Mouse (Mus musculus): ENCODE measurements around the gene Mybpc1. TPM values are rescaled to one million over a fixed set of nuclear protein-coding genes. Genes with fewer than 3 reads are reported as not detected.
"Not testable (repeated sequence)": the region's sequence is repeated elsewhere in the genome, so short reads cannot be mapped to it uniquely, and the experiment has no call there.

The Mybpc1 gene
- total RNA-seq, 2 experiments from 2014 or later: 43.0 to 253 TPM

DNA sequence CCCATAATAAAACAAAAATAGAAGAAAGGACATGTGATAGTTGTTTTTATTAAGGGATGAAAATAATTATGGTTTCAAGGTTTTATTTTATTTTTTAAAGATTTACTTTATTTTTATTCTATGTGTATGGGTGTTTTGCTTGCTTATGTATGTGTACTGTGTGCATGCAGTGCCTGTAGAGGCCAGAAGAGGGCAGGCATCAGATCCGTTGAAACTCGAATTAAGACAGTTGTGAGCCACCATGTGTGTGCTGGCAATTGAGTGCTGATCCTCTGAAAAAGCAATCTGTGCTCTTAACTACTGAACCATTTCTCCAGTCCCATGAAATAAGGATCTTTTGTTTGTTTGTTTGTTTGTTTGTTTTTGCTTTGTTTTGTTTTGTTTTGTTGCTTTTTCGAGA is 54.7 kb downstream of the Mybpc1 start:
- no peak for DNase-seq

DNA sequence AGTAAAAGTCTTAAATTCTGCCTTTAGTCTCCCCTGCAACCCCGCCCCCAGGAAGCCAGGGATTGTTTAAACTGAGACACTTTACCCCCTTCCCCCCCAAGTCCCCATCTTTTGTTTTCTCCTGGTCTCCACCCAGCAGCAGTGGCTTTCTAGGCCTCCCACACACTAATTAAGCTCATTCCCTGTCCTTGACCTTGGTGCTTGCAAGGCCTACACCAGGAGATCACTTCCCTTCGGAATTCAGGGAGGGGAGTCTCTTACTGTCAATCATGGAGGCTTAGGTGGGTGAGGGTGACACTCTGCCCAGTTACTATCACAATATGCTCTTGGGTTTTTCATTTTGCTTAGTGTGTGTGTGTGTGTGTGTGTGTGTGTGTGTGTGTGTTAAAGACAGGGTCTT is 57.3 kb downstream of the Mybpc1 start:
- no peak for DNase-seq

DNA sequence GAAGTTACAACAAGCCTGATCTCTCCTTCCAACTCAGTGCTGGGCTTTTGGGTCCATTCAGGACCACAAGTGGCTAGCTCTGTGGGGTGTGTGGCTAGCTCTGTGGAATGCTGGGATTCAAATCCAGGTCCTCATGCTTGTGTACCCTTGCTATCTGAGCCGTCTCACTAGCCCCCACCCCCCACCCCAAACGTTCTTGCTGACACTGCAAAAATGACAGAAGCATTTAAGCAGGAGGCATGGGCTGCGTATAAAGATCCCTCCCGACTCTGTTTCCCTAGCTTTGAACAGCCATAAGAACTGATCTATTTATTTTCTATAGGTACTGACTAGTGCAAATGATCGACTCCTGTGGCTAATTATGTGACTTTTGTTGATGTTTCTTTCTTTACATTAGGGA is 74.3 kb downstream of the Mybpc1 start:
- no peak for DNase-seq

DNA sequence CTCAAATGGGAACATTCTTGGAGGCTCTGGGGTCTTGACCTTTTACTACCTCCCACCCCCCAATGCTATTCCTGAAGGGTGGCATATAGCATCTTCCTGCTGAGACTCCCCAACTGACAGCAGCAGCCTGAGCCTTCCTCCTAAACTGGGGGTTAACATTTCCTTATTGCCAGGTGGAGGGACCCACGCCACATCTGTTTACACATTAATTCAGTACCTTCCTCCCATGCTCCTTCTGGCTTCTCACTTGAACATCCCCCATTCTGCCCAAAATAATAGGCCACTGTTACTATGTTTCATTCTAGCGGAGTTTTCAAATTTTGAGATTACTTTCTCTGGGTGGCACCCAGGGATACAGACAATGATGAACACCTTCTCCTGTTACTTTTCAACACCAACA is 80.9 kb downstream of the Mybpc1 start:
- no peak for DNase-seq

DNA sequence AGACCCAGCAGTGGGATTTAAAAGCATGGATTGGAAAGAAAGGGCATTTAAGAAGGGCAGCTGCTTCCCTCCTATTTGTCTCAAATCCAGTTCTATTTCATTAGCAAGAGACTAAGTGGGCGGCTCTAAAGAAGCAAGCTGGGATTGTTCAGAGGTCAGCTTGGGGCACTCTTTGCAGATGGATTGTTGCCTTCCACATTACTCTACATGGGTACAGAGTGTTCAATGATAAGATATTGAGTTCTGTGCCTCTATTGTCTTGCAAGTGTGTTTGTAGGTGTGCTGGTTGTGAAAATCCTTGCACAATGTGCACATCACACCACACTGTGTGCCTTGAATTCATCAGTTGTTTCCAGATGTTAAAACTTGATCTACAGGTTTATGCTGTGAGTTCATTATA is 81.7 kb downstream of the Mybpc1 start:
- no peak for DNase-seq

DNA sequence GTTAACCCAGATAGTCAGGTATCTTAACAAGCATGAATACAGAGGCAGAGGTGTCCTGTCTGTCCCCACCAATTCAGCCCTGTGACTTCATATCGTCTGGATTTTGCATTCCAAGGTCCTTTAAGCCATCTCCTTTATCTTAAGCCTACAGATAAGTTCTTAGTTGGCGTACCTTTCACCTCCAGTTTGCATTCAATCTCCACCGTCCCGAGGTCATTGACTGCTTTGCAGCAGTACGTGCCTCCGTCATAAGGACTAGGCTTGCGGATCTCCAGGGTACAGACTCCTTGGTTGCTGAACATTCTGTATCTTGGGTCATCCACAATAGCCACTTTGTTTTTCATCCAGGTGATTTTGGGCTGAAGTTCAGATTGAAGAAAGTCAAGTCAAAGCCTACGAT is 82.2 kb downstream of the Mybpc1 start:
- DNase-seq: no peak

DNA sequence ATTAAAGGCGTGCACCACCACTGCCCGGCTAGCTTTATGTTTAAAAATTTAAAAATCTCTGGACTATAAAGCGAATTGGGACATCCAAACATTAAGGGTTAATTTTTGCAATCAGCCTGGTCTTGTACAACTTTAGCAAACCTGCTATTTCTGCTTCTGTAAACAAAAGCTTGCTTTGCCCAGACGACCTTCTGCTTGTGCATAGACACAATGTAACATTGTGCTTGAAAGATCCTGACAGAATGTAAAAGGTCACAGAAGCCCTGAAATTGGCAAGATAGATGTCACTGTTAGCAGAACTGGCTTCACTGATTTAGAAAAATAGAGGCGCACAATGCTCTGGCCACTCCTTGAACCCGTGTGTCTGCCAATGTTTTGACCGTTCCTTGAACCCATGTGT is 89.9 kb downstream of the Mybpc1 start:
- not testable (repeated sequence) for DNase-seq

DNA sequence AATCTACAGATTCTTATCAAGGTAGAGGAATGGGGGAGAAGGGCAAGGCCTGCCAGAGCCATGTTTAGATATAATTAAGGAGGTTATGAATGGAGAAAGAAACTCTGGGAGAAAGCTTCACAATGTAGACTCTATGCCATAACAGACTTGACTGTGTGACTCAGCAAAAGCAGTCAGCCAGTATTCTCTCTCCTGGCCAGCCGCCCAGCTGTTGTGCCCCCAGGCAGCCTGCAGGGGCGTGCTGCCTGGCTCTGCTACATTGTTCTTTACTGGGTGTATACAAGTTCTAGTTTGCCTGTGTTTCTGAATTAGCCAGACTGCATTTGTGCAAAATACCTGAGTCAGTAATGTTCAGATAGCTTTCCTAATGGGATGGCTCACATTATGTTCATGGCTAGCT is 90.5 kb downstream of the Mybpc1 start:
- DNase-seq: peak; percentile 87

DNA sequence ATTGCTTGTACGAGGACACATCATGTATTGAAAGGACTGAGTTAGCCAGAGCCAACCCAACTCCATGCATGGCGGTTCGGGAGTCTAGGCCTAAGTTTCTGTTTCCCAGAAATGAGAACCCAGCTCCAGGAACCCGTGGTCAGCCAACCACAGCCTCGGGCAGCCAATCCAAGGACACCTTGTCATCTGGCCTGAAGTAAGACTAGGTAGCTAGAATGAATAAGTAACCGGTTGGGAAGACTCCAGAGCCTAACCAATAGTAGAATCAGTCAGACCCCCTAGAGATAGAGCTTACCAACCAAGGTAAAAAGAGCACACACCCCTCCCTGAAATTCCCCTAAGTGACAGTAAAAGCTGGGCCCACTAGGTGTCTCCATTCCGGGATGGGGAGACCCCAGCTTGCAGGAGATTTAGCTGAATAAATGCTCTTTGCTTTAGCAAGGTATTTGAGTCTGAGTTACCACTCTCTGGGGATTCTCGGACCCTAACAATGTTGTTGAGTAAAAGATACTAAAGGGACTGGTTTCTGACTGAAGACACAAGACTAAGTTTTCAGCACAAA is 91.3 kb downstream of the Mybpc1 start:
- no peak for DNase-seq

DNA sequence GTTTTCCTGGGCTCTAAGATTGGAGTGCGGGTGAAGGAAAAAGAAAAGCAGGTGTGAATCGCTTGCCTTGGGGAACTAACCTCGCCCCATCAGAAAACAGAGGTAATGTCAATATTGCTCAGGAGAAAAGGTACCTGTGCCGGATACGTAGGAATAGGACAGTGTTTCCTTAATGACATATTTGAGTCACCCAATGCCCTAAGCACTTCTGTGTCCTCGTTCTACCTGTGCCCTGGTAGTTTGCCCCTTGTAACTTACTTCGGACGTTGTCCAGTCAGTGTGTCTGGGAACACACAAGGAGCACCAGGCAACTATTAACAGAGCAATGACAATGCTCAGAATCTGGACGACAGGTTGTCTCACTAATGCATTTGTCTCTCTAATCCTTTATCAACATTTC is 93.6 kb downstream of the Mybpc1 start:
- no peak for DNase-seq

DNA sequence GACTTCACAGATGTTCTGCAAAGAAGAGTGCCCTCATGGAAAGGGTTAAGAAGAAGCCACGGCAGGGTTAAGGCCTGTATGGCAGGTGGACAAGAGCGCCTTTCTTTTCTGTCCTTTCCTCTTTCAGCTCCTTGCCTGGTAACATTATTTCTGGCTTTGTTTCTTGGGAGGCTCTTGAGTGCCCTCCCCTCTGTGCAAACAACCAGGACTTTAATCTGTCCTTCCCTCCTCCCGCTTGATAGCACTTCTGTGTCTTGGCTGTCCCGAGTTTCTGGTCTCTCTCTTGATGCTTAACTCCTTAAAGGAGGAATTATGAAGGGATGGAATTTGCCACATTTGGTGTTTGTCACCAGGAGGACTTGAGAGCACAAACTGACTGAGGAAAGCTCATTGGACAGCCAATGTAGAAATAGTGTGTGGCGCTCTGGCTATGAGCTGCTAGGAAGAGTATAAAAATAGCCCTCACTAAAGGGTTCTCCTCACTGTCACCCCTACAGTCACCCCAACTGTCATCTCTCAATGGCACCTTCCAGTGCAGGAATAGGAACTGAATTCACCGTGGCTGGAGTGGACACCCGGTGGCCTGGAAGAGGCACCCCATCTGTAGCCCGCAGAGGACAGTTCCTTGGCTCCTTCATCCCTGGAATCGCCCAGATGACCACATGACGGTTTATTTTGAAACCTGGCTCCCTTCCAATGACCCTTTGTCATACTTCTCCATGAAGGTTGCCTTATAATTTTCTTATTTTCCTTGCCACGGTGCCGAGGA is 94.3 kb downstream of the Mybpc1 start:
- peak; percentile 76 for DNase-seq

DNA sequence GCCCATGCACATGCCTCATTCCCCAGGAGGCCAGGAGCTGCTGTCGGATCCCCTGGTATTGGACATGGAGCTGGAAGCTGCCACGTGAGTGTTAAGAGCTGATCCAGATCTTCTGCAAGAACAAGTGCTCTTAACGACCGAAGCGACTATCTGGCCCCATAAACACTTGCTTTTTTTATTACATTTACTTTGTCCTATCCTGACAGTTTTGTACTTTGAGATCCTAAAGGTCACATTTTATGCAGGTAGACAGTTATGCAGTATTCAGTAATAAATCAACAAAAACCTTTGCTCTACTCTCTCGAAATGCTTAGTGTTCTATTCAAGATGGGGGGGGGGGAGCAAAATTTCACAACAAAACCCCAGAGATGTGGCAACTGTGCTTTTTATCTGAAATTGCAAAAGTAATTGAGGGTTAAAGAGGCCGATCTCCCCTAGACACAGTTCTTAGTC is 97.2 kb downstream of the Mybpc1 start:
- peak; percentile 44 for DNase-seq

DNA sequence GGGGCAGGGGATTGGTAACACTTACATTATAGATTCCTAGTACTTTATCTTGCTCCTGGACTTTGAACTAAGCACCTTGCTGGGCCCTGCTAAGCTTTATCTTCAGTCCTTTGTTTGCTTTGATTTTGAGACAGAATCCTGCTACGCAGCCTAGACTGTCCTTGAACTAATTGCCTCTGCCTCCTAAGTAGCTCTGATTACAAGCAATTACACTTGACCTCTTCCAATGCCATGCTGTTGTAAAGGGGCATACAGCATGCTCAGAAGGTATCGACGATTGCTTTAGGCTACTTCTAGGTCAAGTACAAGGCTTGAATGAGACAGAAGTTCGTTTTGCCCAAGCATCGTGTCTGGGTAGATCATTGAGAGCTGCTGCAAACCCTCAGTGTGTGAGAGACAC is 99.7 kb downstream of the Mybpc1 start:
- no peak for DNase-seq

DNA sequence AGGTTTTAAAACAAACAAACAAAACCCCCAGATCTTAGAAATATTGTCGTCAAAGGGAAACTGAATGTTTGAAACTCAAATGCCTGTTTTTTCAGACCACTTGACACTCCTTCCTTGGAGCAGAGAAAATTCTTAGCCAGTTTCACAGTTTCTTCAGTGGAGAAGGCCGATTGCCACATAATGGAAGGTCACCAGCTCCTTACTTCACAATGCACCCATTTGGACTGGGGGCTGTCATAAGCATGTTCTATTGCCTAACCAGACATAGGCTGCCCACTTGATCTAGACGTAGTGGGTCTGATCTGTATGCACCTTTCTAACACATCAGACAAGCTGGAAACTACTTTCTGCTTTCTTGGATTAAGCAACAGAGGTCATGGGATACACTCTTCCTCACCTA is 100.5 kb downstream of the Mybpc1 start:
- peak; percentile 39 for DNase-seq

DNA sequence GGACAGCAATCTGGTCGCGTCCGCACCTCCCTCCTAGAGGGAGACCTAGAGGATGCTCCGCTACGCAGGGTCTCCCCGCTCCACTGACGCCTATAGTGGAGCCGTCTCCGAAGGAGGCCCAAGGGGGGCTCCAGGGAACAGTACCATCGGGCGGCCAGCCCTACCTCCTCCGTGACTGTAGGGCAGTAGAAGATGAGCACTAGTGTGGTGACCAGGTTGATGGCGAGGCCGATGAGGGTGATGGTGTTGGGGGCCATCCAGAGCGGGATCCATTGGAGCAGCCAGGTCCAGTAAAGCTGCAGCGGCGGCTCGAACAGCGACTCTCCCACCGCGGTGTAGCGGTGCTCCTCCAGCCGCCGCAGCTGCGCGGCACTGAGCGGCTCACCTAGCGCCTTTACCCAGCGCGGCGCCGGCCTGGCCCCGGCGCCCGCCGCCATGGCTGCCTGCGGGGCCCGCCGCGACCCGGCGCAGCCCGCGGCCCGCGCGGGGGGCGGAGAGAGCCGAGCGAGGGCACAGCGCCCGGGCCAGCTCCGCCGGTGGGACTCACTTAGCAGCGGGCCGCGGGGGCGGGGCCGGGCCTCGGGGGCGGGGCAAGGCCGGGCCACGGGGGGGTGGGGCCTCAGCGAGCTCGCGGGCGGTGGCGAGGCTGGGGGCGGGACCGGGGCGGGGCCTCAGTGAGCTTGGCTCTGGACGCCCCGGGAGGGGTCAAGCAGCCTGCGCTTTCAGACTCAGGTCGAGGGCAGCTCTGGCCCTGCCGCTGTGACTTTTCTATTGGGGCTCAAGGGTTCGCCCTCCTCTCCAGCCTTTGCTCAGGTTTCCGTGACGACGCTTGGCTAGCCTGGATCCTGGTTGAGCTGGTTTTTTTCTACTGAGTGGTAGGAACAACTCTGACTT is 101.3 kb downstream of the Mybpc1 start, which contains the start of gene Chpt1:
TSS of gene Chpt1 (minus strand) at position 653 of the 894 bp plus-strand sequence.
- peak; percentile 97 for DNase-seq

DNA sequence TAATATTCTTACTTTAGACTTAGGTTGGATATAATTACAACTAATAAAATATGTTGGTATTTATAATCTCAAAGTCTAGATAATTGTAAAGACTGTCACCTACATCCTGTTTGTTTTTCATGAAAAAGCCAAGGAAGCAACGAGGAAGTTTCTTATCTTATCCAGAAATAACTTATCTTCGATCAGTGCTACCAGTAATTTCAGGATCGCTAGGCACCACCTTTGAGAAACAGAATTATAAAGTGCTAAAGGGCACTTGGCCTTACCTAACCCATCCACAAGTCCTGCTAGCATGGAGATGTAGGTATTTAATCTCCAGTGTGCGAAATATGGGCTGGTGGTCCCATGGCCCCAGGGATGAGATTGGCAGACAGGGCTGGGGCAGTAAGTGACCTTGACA is 102.0 kb downstream of the Mybpc1 start:
- DNase-seq: no peak

DNA sequence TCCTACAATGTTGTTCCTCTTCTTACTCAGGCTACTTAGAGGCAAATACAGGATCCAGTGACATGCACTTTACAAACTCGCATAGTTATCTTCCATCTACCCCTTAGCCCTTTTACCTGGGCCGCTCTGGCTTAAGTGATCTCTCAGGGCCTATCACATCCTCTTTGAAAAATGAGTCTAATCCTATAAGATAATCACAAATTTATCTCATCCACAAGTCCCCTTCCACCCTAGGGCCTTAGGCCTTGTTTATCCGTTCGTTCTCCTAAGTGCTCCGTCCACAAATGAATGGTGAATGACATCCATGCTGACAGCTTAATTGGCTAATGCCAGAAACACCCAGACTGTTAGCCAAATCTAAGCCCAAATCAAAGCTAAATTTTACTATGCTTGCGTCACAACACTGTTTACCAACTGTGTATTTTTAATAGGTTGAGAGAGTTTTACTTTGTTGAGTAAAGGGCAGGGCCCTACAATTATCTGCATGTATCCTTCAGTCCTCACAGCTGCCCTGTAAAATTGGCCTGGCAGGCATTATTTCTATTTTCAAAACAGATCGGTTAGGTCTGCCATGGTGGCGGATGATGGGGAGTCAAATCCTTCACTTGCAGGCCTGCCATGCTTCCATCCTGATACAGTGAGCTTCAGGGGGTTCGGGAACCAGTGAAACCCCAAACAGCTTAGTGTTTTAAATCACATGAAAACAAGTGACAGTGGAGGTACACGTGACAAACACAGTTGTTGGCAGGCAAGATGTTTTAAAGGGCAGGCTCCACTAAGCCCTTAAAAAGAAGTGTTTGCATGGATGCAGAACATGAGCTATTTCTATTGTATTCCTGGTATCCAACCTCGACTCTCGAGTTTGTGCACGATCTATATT is 102.8 kb downstream of the Mybpc1 start:
- peak; percentile 25 for DNase-seq

DNA sequence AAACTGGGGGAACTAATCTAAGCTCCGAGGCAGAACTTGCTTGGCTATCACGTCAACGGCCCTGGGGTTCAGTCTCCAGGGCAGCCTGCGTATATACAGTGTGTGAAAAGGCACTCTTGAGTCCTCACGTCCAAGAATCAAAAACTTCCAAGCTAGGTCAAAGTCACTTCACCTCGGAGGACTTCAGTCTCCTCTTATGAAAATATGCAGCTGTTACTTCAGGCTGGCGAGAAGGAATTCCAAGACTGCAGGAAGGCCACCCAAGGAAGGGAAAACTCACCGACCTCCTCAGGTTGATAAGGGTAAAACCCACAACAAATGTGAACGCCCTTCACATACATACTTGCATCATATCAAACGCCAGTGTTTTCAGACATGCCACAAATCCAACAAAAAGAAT is 103.6 kb downstream of the Mybpc1 start:
- no peak for DNase-seq

DNA sequence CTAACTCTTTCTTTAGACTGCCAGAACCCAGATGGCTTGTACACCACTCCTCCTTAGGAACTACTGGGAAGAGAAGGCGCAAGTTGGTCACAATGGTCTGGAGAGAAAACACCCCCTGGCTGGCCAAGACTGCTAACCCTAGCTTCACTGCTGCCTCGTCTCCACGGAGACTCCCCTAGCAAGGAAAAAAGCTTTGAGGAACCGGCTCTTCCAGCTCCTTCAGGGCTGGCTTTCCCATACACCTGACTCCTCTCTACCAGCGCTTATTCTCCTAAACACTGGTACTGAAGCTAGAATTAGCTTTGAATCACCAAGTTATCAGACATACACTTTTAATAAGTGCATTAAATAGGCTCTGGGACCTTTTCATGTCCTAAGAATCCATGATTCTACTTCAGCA is 105.0 kb downstream of the Mybpc1 start:
- no peak for DNase-seq

DNA sequence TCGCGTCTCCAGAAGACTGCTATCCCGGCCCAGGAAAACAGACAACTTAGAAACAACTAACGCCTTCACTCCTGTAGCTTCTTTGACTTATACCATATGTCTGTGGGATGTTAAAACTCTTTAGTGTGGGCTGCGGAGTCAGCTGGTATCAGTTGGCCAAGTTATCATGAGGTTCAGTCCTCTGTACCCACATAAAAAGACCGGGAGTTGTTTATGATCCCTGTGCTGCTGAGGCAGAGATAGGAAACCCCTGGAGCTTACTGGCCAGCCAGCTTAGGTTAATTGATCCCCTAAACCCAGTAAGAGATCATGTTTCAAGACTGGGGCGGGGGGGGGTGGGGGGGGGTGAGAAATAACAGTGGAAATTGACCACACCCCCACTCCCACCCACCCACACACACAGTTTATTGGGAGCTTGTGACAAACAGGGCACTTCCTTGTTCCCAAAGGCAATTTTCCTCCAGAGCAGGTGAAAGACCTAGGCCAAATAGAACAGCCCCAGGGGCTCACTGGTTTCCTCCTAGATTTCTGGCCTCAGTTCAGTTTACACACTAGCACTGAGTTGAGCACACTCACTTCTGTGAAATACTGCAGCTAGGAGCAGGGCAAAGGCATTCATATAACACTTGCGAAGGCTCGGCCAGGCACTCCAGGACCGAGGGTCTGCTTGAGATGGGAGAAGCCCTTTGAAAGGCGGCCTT is 107.9 kb downstream of the Mybpc1 start:
- DNase-seq: no peak

DNA sequence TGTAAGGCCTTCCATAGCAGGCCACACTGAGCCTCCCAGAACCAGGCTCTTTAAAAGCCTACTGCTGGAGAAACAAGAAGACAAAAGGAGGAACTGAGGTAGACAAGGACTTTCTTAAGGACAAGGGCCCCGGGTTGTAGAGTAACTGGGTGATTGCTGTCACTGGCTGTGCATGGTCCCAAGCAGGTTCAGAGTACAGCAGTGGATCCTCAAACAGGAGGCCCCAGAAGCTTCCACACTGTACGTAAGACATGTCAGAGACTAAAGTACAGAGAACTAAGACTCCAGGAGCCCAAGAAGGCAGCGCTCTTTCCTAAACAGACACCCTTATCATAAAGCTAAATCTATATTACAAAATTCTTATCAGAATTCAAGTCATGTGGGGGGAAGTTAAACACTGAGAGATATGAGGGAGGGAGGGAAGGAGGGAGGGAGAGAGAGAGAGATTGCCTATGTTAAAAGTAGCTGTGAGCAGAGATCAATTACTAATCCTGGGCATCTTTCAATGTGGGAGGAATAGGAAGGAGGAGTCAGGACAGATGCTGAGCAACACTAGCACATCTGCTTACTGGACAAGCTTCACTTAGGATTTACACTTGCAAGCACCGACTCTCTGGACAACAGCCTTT is 109.9 kb downstream of the Mybpc1 start:
- no peak for DNase-seq
